Mouse (Mus musculus): Measurements from ENCODE around the gene Jph3.

GRCm38 (mm10) chr8:121740721-121741120 is 11.3 kb downstream of the Jph3 start:
- TF ChIP-seq CTCF (IDR thresholded peaks at IDR 0.05; ENCODE audit: low read depth, low read length), result no peak
- no peak for TF ChIP-seq POLR2A (IDR thresholded peaks at IDR 0.05; ENCODE audit: extremely low read depth, insufficient read depth, low read length)

Measured in liver, adult 2 months (tissue).